Mouse (Mus musculus) ES-E14 (cell line): Measurements from ENCODE around the gene Snrpb2. TPM values are rescaled to one million over a fixed set of nuclear protein-coding genes. Genes with fewer than 3 reads are reported as not detected.

Experiments
- DNase-seq: peaks from one replicate; pipeline ENCODE4 v3.0.0-alpha.2; 2013; ENCODE audit warnings: low read depth, low spot score
- H3K27ac ChIP-seq: 2 replicates; pipeline ENCODE4 v1.5.1; 2012; ENCODE audit warnings: low read depth, mild to moderate bottlenecking, low read length, moderate library complexity, mixed read lengths; ENCODE audit not compliant: poor library complexity, insufficient read depth, severe bottlenecking
- H3K36me3 ChIP-seq: 2 replicates; pipeline ENCODE4 v1.6.1; 2012; ENCODE audit warnings: mild to moderate bottlenecking, low read length, moderate library complexity, mixed read lengths; ENCODE audit not compliant: control insufficient read depth, poor library complexity, insufficient read depth, severe bottlenecking
- H3K4me1 ChIP-seq, 2 experiments: fragments of 150-350 bp in 1 of 2; sonication (generic) in 1 of 2; 2 replicates each; pipeline ENCODE4 v1.6.1; 2012; ENCODE audit warnings: low read length in 2 of 2, mild to moderate bottlenecking in 1 of 2, mixed read lengths in 1 of 2; ENCODE audit not compliant: control insufficient read depth in 2 of 2, insufficient read depth in 2 of 2, poor library complexity in 1 of 2
- H3K4me3 ChIP-seq, 2 experiments: fragments of 150-350 bp in 1 of 2; sonication (generic) in 1 of 2; 2 replicates each; pipeline ENCODE4 v1.5.1; 2012; ENCODE audit warnings: low read length in 2 of 2, low read depth in 1 of 2, mild to moderate bottlenecking in 1 of 2, mixed read lengths in 1 of 2; ENCODE audit not compliant: insufficient read depth in 1 of 2, poor library complexity in 1 of 2, severe bottlenecking in 1 of 2
- H3K9ac ChIP-seq: 2 replicates; pipeline ENCODE4 v1.6.1; 2012; ENCODE audit warnings: low read depth, mild to moderate bottlenecking, low read length, mixed read lengths; ENCODE audit not compliant: poor library complexity, insufficient read depth, severe bottlenecking
- H3K9me3 ChIP-seq: fragments of 150-350 bp; sonication (generic); 2 replicates; pipeline ENCODE4 v1.6.1; 2012; ENCODE audit warnings: low read depth, mild to moderate bottlenecking, low read length; ENCODE audit not compliant: control insufficient read depth, insufficient read depth
- CHD2 ChIP-seq: IDR thresholded peaks from 2 replicates; pipeline ENCODE4 v1.6.1; 2014; ENCODE audit warnings: mild to moderate bottlenecking, low read depth, low read length, inconsistent platforms
- HCFC1 ChIP-seq: IDR thresholded peaks from 2 replicates; pipeline ENCODE4 v1.6.1; 2012; ENCODE audit warnings: low read length, inconsistent platforms, borderline replicate concordance; ENCODE audit not compliant: insufficient read depth
- MAFK ChIP-seq: IDR thresholded peaks from 2 replicates; pipeline ENCODE4 v1.6.1; 2014; ENCODE audit warnings: mild to moderate bottlenecking, low read depth, low read length, inconsistent platforms; ENCODE audit not compliant: insufficient read depth
- ZC3H11A ChIP-seq: IDR thresholded peaks from 2 replicates; pipeline ENCODE4 v1.6.1; 2012; ENCODE audit warnings: low read depth, mild to moderate bottlenecking, inconsistent platforms, low read length, borderline replicate concordance
- ZNF384 ChIP-seq: IDR thresholded peaks from 2 replicates; pipeline ENCODE4 v1.6.1; 2012; ENCODE audit warnings: low read depth, low read length, inconsistent platforms
- in situ Hi-C, 2 experiments: fragments of 600-800 bp; cut with MboI; formaldehyde crosslinking; loops; one replicate each; pipeline ENCODE4 v1.15.1; 2025; ENCODE audit warnings: low sequenced_read_pairs in 2 of 2, inconsistent platforms in 1 of 2; ENCODE audit not compliant: unreplicated experiment in 2 of 2
- total RNA-seq: library from RNA; depleted of rRNA; stranded (reverse); fragments of 300-350 nt; gene quantifications from 2 replicates; pipeline ENCODE4 v1.2.3, GENCODE M21; 2012; rRNA removed

The Snrpb2 gene
- 36.0 and 61.5 TPM in 2 replicates for total RNA-seq

- peaks cover 0 to 4% of the 10 kb centered on the region in 2 experiments; a peak in 1 of 4 replicates for H3K4me1 ChIP-seq
- in situ Hi-C loops = no loop called here
- peak; percentile 92 for DNase-seq
- peak within 1 kb of the TSS; percentile 96 for H3K9ac ChIP-seq
- TF ChIP-seq HCFC1 (peak; percentile 86), MAFK (no peak), CHD2 (no peak), ZC3H11A (no peak), ZNF384 (no peak)
- H3K36me3 ChIP-seq = peaks cover 5% of the 10 kb centered on the region; the same call in 1 of the 2 replicates
- no peak within 1 kb of the TSS for H3K27ac ChIP-seq
- H3K9me3 ChIP-seq = no peaks in the 10 kb centered on the region
- peak within 1 kb of the TSS; percentile 94 to 95 for H3K4me3 ChIP-seq
Measured at GRCm38 (mm10) chr2:143062812-143063792, at the start of gene Snrpb2. Gene Snrpb2, plus strand, starts transcription at chr2:143063039.

DNA sequence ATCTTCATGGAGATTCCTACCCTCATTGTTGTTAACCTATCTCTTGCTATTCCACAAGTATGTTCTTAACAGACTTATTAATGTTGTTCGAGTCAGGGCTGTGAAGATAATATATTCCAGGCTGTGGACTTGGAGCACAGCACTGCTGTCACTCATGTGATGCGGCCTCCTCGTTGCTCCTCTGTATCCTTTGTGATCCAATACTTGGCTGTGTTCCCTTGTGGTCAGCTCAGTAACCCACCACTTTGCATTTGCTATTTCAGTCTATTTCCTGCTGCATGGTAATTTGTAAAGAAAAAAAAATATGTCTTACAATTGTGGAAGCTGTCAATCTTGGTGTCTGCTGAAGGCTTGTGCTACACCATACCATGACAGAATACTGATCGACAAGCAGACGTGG lies 49.8 kb upstream of the Snrpb2 start:
- TF ChIP-seq ZC3H11A (no peak), HCFC1 (no peak), CHD2 (no peak), ZNF384 (no peak), MAFK (no peak)
- Histone ChIP-seq H3K4me1 (no peaks in the 10 kb centered on the region), H3K27ac (no peak overlapping the region), H3K36me3 (no peaks in the 10 kb centered on the region), H3K4me3 (no peak overlapping the region), H3K9ac (no peak overlapping the region), H3K9me3 (no peaks in the 10 kb centered on the region)
- no peak for DNase-seq
- in situ Hi-C loops = no loop called here

DNA sequence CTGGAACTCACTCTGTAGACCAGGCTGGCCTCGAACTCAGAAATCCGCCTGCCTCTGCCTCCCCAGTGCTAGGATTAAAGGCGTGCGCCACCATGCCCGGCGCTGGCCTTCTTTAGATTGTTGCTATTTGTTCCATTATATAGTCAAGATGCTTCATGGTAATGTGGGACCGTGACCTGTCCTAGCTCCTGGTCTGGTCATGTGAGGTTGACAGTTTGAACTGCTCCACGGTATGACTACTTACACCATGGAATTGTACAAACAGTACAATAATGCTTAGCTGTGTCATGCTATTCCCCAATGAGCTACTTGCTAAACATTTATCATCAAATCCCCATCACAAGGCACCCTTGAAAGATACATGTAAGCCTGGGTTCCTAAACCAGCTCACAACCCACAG lies 44.8 kb upstream of the Snrpb2 start:
- no peak for DNase-seq
- Histone ChIP-seq H3K4me1 (no peaks in the 10 kb centered on the region), H3K36me3 (no peaks in the 10 kb centered on the region), H3K9me3 (no peaks in the 10 kb centered on the region), H3K27ac (no peak overlapping the region), H3K9ac (no peak overlapping the region), H3K4me3 (no peak overlapping the region)
- in situ Hi-C loops = no loop called here
- TF ChIP-seq ZNF384 (no peak), HCFC1 (no peak), MAFK (no peak), CHD2 (no peak), ZC3H11A (no peak)

DNA sequence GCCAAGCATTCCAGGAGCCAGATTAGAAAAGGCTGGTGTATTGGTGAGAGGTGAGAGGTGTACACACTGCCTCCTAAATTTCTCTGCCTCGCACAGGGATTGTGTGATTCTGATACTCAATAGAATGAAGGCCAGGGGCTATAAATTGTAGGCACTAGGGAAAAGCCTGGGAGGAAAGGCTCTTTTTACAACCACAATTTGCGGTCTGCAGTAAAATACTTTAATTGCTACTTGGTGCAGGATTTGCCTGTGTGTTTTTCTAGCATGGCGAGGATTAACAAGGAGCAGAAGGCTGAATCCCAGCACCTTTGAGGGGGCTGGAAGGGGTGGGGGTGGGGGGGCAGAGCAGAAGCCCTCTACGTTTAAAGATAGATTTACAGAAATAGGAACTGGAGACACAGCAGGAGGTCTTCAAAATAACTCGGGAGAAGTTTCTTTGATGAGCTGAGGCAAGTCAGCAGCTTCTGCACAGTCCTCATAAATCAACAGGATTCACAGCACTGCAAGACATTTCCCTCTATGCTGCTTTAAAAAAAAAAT lies 44.2 kb upstream of the Snrpb2 start:
- Histone ChIP-seq H3K36me3 (no peaks in the 10 kb centered on the region), H3K9ac (no peak overlapping the region), H3K9me3 (no peaks in the 10 kb centered on the region), H3K4me3 (no peak overlapping the region), H3K4me1 (no peaks in the 10 kb centered on the region), H3K27ac (no peak overlapping the region)
- TF ChIP-seq ZNF384 (no peak), HCFC1 (no peak), CHD2 (no peak), MAFK (no peak), ZC3H11A (no peak)
- in situ Hi-C loops = no loop called here
- no peak for DNase-seq
